Mouse (Mus musculus): Measurements from ENCODE around the gene Madd. TPM values are rescaled to one million over a fixed set of nuclear protein-coding genes. Genes with fewer than 3 reads are reported as not detected.
A peak's percentile ranks its signal among the peaks of the same experiment; 100 is the strongest.

The Madd gene
- total and polyA plus RNA-seq, 2 experiments from 2014 or later, result 2.4 to 4.3 TPM

- no peaks in the 10 kb centered on the region for H3K27me3 ChIP-seq (ENCODE audit: control insufficient read depth, insufficient read depth, low read length)
- H3K27ac ChIP-seq (ENCODE audit: low read depth), result peak overlapping the region; percentile 22; the same call in 1 of the 2 replicates
- peak overlapping the region; percentile 79; the same call in 1 of the 2 replicates for H3K4me2 ChIP-seq (ENCODE audit: low read depth, low read length)
- peaks cover 95% of the 10 kb centered on the region for H3K36me3 ChIP-seq (replicated peaks; ENCODE audit: control insufficient read depth, insufficient read depth, low read length)
- no peak overlapping the region for H3K9ac ChIP-seq (replicated peaks; ENCODE audit: low read depth, low read length)
- no peak for TF ChIP-seq CTCF (IDR thresholded peaks at IDR 0.05; ENCODE audit: low read depth)
- 52% methylated on average over 10 of the region's 10 CpGs for WGBS
- H3K9me3 ChIP-seq (replicated peaks; ENCODE audit: control insufficient read depth, low read length), result no peaks in the 10 kb centered on the region
- DNase-seq (ENCODE audit: low spot score) (no peak), ATAC-seq (ENCODE audit: insufficient read depth, low read depth) (0 out of 2 replicates have a peak, but pooled peaks have one; percentile 5)
- no peak overlapping the region for H3K4me3 ChIP-seq (ENCODE audit: low read depth, low read length)
- peaks cover 28% of the 10 kb centered on the region for H3K4me1 ChIP-seq (ENCODE audit: control insufficient read depth, insufficient read depth)
These were observed 58.5 kb downstream of the Madd start for GRCm38 (mm10) chr2:91125101-91125500.

- H3K36me3 ChIP-seq (replicated peaks; ENCODE audit: control insufficient read depth, insufficient read depth, low read length), result peaks cover 85% of the 10 kb centered on the region
- peaks cover 28% of the 10 kb centered on the region for H3K4me1 ChIP-seq (ENCODE audit: control insufficient read depth, insufficient read depth)
- peak overlapping the region; percentile 88; the same call in 1 of the 2 replicates for H3K9ac ChIP-seq (replicated peaks; ENCODE audit: low read depth, low read length)
- WGBS, result 57% methylated on average over 6 of the region's 6 CpGs
- TF ChIP-seq CTCF (IDR thresholded peaks at IDR 0.05; ENCODE audit: low read depth) (no peak), EP300 (IDR thresholded peaks at IDR 0.05; ENCODE audit: low read depth) (peak; percentile 11; the same call in 1 of the 2 replicates)
- H3K4me2 ChIP-seq (ENCODE audit: low read depth, low read length), result peak overlapping the region; percentile 79
- DNase-seq (ENCODE audit: low spot score) (no peak), ATAC-seq (ENCODE audit: insufficient read depth, low read depth) (no peak)
- no peaks in the 10 kb centered on the region for H3K9me3 ChIP-seq (replicated peaks; ENCODE audit: control insufficient read depth, low read length)
- peak overlapping the region; percentile 65 for H3K4me3 ChIP-seq (ENCODE audit: low read depth, low read length)
- H3K27ac ChIP-seq (ENCODE audit: low read depth), result no peak overlapping the region
- no peaks in the 10 kb centered on the region for H3K27me3 ChIP-seq (ENCODE audit: control insufficient read depth, insufficient read depth, low read length)
These were observed 60.1 kb downstream of the Madd start for GRCm38 (mm10) chr2:91123521-91123920.

- WGBS, result 41% methylated on average over 8 of the region's 8 CpGs
- ATAC-seq (ENCODE audit: insufficient read depth, low read depth) (no peak), DNase-seq (ENCODE audit: low spot score) (no peak)
- peak overlapping the region; percentile 65 for H3K4me3 ChIP-seq (ENCODE audit: low read depth, low read length)
- no peaks in the 10 kb centered on the region for H3K9me3 ChIP-seq (replicated peaks; ENCODE audit: control insufficient read depth, low read length)
- peaks cover 66% of the 10 kb centered on the region for H3K36me3 ChIP-seq (replicated peaks; ENCODE audit: control insufficient read depth, insufficient read depth, low read length)
- H3K4me2 ChIP-seq (ENCODE audit: low read depth, low read length), result peak overlapping the region; percentile 79
- H3K9ac ChIP-seq (replicated peaks; ENCODE audit: low read depth, low read length), result peak overlapping the region; percentile 88
- H3K4me1 ChIP-seq (ENCODE audit: control insufficient read depth, insufficient read depth), result peaks cover 31% of the 10 kb centered on the region
- TF ChIP-seq EP300 (IDR thresholded peaks at IDR 0.05; ENCODE audit: low read depth) (no peak), CTCF (IDR thresholded peaks at IDR 0.05; ENCODE audit: low read depth) (no peak)
- peak overlapping the region; percentile 98 for H3K27ac ChIP-seq (ENCODE audit: low read depth)
- H3K27me3 ChIP-seq (ENCODE audit: control insufficient read depth, insufficient read depth, low read length), result no peaks in the 10 kb centered on the region
These were observed 62.1 kb downstream of the Madd start for GRCm38 (mm10) chr2:91121497-91121896.

GRCm38 (mm10) chr2:91121011-91121410 is 62.6 kb downstream of the Madd start:
- DNase-seq (ENCODE audit: low spot score) (no peak), ATAC-seq (ENCODE audit: insufficient read depth, low read depth) (no peak)
- TF ChIP-seq EP300 (IDR thresholded peaks at IDR 0.05; ENCODE audit: low read depth) (no peak), CTCF (IDR thresholded peaks at IDR 0.05; ENCODE audit: low read depth) (no peak)
- peak overlapping the region; percentile 88 for H3K9ac ChIP-seq (replicated peaks; ENCODE audit: low read depth, low read length)
- peak overlapping the region; percentile 79 for H3K4me2 ChIP-seq (ENCODE audit: low read depth, low read length)
- H3K27me3 ChIP-seq (ENCODE audit: control insufficient read depth, insufficient read depth, low read length), result no peaks in the 10 kb centered on the region
- peak overlapping the region; percentile 98 for H3K27ac ChIP-seq (ENCODE audit: low read depth)
- WGBS, result 34% methylated on average over 6 of the region's 6 CpGs
- peak overlapping the region; percentile 65 for H3K4me3 ChIP-seq (ENCODE audit: low read depth, low read length)
- peaks cover 31% of the 10 kb centered on the region for H3K4me1 ChIP-seq (ENCODE audit: control insufficient read depth, insufficient read depth)
- H3K9me3 ChIP-seq (replicated peaks; ENCODE audit: control insufficient read depth, low read length), result no peaks in the 10 kb centered on the region
- peaks cover 61% of the 10 kb centered on the region for H3K36me3 ChIP-seq (replicated peaks; ENCODE audit: control insufficient read depth, insufficient read depth, low read length)

GRCm38 (mm10) chr2:91120261-91120671 is 63.4 kb downstream of the Madd start:
- Histone ChIP-seq H3K27ac (ENCODE audit: low read depth) (peak overlapping the region; percentile 98), H3K27me3 (ENCODE audit: control insufficient read depth, insufficient read depth, low read length) (no peaks in the 10 kb centered on the region), H3K4me1 (ENCODE audit: control insufficient read depth, insufficient read depth) (peaks cover 26% of the 10 kb centered on the region; the same call in 1 of the 2 replicates), H3K9ac (replicated peaks; ENCODE audit: low read depth, low read length) (peak overlapping the region; percentile 88), H3K9me3 (replicated peaks; ENCODE audit: control insufficient read depth, low read length) (no peaks in the 10 kb centered on the region), H3K4me2 (ENCODE audit: low read depth, low read length) (peak overlapping the region; percentile 79), H3K36me3 (replicated peaks; ENCODE audit: control insufficient read depth, insufficient read depth, low read length) (peaks cover 53% of the 10 kb centered on the region), H3K4me3 (ENCODE audit: low read depth, low read length) (peak overlapping the region; percentile 65)
- DNase-seq (ENCODE audit: low spot score), result no peak
- WGBS, result 31% methylated on average over 6 of the region's 6 CpGs
- ATAC-seq (ENCODE audit: insufficient read depth, low read depth), result no peak
- TF ChIP-seq EP300 (IDR thresholded peaks at IDR 0.05; ENCODE audit: low read depth) (no peak), CTCF (IDR thresholded peaks at IDR 0.05; ENCODE audit: low read depth) (no peak)

- peak overlapping the region; percentile 88 for H3K9ac ChIP-seq (replicated peaks; ENCODE audit: low read depth, low read length)
- H3K36me3 ChIP-seq (replicated peaks; ENCODE audit: control insufficient read depth, insufficient read depth, low read length), result peaks cover 46% of the 10 kb centered on the region
- no peaks in the 10 kb centered on the region for H3K27me3 ChIP-seq (ENCODE audit: control insufficient read depth, insufficient read depth, low read length)
- peak overlapping the region; percentile 79 for H3K4me2 ChIP-seq (ENCODE audit: low read depth, low read length)
- H3K9me3 ChIP-seq (replicated peaks; ENCODE audit: control insufficient read depth, low read length), result no peaks in the 10 kb centered on the region
- ATAC-seq (ENCODE audit: insufficient read depth, low read depth) (peak; percentile 2; the same call in 1 of the 2 replicates), DNase-seq (ENCODE audit: low spot score) (peak; percentile 23)
- WGBS, result 34% methylated on average over 6 of the region's 6 CpGs
- peak overlapping the region; percentile 98 for H3K27ac ChIP-seq (ENCODE audit: low read depth)
- H3K4me1 ChIP-seq (ENCODE audit: control insufficient read depth, insufficient read depth), result peaks cover 20% of the 10 kb centered on the region; the same call in 1 of the 2 replicates
- TF ChIP-seq EP300 (IDR thresholded peaks at IDR 0.05; ENCODE audit: low read depth) (no peak), CTCF (IDR thresholded peaks at IDR 0.05; ENCODE audit: low read depth) (no peak)
- peak overlapping the region; percentile 65 for H3K4me3 ChIP-seq (ENCODE audit: low read depth, low read length)
These were observed 64.1 kb downstream of the Madd start for GRCm38 (mm10) chr2:91119551-91119950.

Measured in heart, postnatal 0 days (tissue).